Mouse (Mus musculus): ENCODE measurements around the gene Mis18a. TPM values are rescaled to one million over a fixed set of nuclear protein-coding genes. Genes with fewer than 3 reads are reported as not detected.

The Mis18a gene
- polyA plus RNA-seq, 1 experiment from 2014 or later, result 29.9 TPM

DNA sequence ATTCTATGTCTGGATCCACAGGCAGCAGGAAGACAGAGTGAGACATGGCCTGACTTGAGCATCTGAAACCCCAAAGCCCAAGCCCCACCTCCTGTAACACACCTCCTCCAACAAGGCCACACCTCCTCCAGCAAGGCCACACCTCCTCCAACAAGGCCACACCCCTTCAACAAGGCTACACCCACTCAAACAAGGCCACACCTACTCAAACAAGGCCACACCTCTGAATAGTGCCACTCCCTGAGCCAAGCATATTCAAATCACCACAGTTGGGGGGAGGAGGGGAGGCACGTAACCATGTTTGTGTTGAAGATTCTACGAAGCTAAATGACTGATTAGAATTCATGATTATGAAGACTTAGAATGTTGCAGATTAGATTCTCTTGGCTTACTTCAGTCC lies 25.7 kb downstream of the Mis18a start:
- Histone ChIP-seq H3K27ac (replicated peaks in 1 of 2; ENCODE audit: control insufficient read depth in 1 of 2, insufficient read depth in 1 of 2, low read depth in 2 of 2, low read length in 2 of 2) (no peak overlapping the region), H3K27me3 (ENCODE audit: control insufficient read depth, insufficient read depth, low read length) (no peaks in the 10 kb centered on the region), H3K9me3 (ENCODE audit: control insufficient read depth, low read length) (no peaks in the 10 kb centered on the region), H3K36me3 (ENCODE audit: control insufficient read depth, insufficient read depth, low read length) (no peaks in the 10 kb centered on the region), H3K4me3 (ENCODE audit: control insufficient read depth in 1 of 2, insufficient read depth in 1 of 2, low read depth in 1 of 2, low read length in 2 of 2) (no peak overlapping the region), H3K9ac (ENCODE audit: low read length) (no peak overlapping the region), H3K4me1 (ENCODE audit: control insufficient read depth in 2 of 2, insufficient read depth in 2 of 2, low read length in 2 of 2) (peaks cover 19 to 31% of the 10 kb centered on the region in 2 experiments), H3K4me2 (ENCODE audit: low read length) (no peak overlapping the region)
- WGBS, result 96% methylated on average over 2 of the region's 2 CpGs
- no peak for ATAC-seq (ENCODE audit: insufficient number of reproducible peaks, insufficient read depth, low FRiP score, low read depth)

- Histone ChIP-seq H3K4me2 (ENCODE audit: low read length) (no peak overlapping the region), H3K4me3 (ENCODE audit: control insufficient read depth in 1 of 2, insufficient read depth in 1 of 2, low read depth in 1 of 2, low read length in 2 of 2) (no peak overlapping the region), H3K9me3 (ENCODE audit: control insufficient read depth, low read length) (no peaks in the 10 kb centered on the region), H3K36me3 (ENCODE audit: control insufficient read depth, insufficient read depth, low read length) (no peaks in the 10 kb centered on the region), H3K9ac (ENCODE audit: low read length) (no peak overlapping the region), H3K27ac (replicated peaks in 1 of 2; ENCODE audit: control insufficient read depth in 1 of 2, insufficient read depth in 1 of 2, low read depth in 2 of 2, low read length in 2 of 2) (no peak overlapping the region), H3K27me3 (ENCODE audit: control insufficient read depth, insufficient read depth, low read length) (no peaks in the 10 kb centered on the region), H3K4me1 (ENCODE audit: control insufficient read depth in 2 of 2, insufficient read depth in 2 of 2, low read length in 2 of 2) (peaks cover 13 to 29% of the 10 kb centered on the region in 2 experiments)
- 69% methylated on average over 14 of the region's 14 CpGs for WGBS
- no peak for ATAC-seq (ENCODE audit: insufficient number of reproducible peaks, insufficient read depth, low FRiP score, low read depth)
Observed at GRCm38 (mm10) chr16:90699390-90699789, 27.8 kb downstream of the Mis18a start.

- Histone ChIP-seq H3K27me3 (ENCODE audit: control insufficient read depth, insufficient read depth, low read length) (no peaks in the 10 kb centered on the region), H3K4me3 (ENCODE audit: control insufficient read depth in 1 of 2, insufficient read depth in 1 of 2, low read depth in 1 of 2, low read length in 2 of 2) (no peak overlapping the region)
- 78% methylated on average over 9 of the region's 9 CpGs for WGBS
Observed at GRCm38 (mm10) chr16:90696306-90696705, 30.9 kb downstream of the Mis18a start.

GRCm38 (mm10) chr16:90695121-90695520 lies 32.1 kb downstream of the Mis18a start:
- H3K4me3 ChIP-seq (ENCODE audit: control insufficient read depth in 1 of 2, insufficient read depth in 1 of 2, low read depth in 1 of 2, low read length in 2 of 2), result no peak overlapping the region
- no peak overlapping the region for H3K27ac ChIP-seq (replicated peaks in 1 of 2; ENCODE audit: control insufficient read depth in 1 of 2, insufficient read depth in 1 of 2, low read depth in 2 of 2, low read length in 2 of 2)
- WGBS, result 51% methylated on average over 10 of the region's 10 CpGs
- no peak overlapping the region for H3K9ac ChIP-seq (ENCODE audit: low read length)
- H3K4me2 ChIP-seq (ENCODE audit: low read length), result no peak overlapping the region
- peaks cover 4 to 15% of the 10 kb centered on the region in 2 experiments; a peak in 2 of 4 replicates for H3K4me1 ChIP-seq (ENCODE audit: control insufficient read depth in 2 of 2, insufficient read depth in 2 of 2, low read length in 2 of 2)
- no peak for ATAC-seq (ENCODE audit: insufficient number of reproducible peaks, insufficient read depth, low FRiP score, low read depth)
- H3K36me3 ChIP-seq (ENCODE audit: control insufficient read depth, insufficient read depth, low read length), result no peaks in the 10 kb centered on the region
- H3K27me3 ChIP-seq (ENCODE audit: control insufficient read depth, insufficient read depth, low read length), result no peaks in the 10 kb centered on the region
- H3K9me3 ChIP-seq (ENCODE audit: control insufficient read depth, low read length), result no peaks in the 10 kb centered on the region

More at GRCm38 (mm10) chr16:90696306-90696705, 30.9 kb downstream of the Mis18a start:
- no peaks in the 10 kb centered on the region for H3K36me3 ChIP-seq (ENCODE audit: control insufficient read depth, insufficient read depth, low read length)
- H3K4me2 ChIP-seq (ENCODE audit: low read length), result no peak overlapping the region
- H3K9me3 ChIP-seq (ENCODE audit: control insufficient read depth, low read length), result no peaks in the 10 kb centered on the region
- ATAC-seq (ENCODE audit: insufficient number of reproducible peaks, insufficient read depth, low FRiP score, low read depth), result no peak
- no peak overlapping the region for H3K27ac ChIP-seq (replicated peaks in 1 of 2; ENCODE audit: control insufficient read depth in 1 of 2, insufficient read depth in 1 of 2, low read depth in 2 of 2, low read length in 2 of 2)
- no peak overlapping the region for H3K9ac ChIP-seq (ENCODE audit: low read length)
- H3K4me1 ChIP-seq (ENCODE audit: control insufficient read depth in 2 of 2, insufficient read depth in 2 of 2, low read length in 2 of 2), result peaks cover 4 to 15% of the 10 kb centered on the region in 2 experiments; a peak in 2 of 4 replicates

DNA sequence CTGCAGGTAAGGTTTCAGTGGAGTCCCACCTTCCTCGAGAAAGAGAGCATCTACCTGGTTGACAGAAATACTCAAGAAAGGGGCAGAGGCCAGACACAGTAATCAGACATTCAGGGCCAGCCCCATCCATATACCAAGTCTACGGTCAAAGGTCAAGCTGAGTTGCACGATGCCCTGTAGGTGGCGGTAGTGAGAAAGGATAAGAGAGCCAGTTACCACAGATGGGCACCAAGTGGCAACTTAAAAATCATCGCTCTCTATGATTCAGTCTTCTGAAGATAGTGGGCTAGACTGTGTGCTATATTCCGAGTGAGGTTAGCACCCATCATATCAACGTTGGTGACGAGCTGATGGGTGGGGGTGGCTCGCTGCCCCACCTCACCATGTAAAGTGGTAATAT lies 32.5 kb downstream of the Mis18a start:
- Histone ChIP-seq H3K27ac (replicated peaks in 1 of 2; ENCODE audit: control insufficient read depth in 1 of 2, insufficient read depth in 1 of 2, low read depth in 2 of 2, low read length in 2 of 2) (no peak overlapping the region), H3K9me3 (ENCODE audit: control insufficient read depth, low read length) (no peaks in the 10 kb centered on the region), H3K27me3 (ENCODE audit: control insufficient read depth, insufficient read depth, low read length) (no peaks in the 10 kb centered on the region), H3K36me3 (ENCODE audit: control insufficient read depth, insufficient read depth, low read length) (no peaks in the 10 kb centered on the region), H3K9ac (ENCODE audit: low read length) (no peak overlapping the region), H3K4me1 (ENCODE audit: control insufficient read depth in 2 of 2, insufficient read depth in 2 of 2, low read length in 2 of 2) (peaks cover 4 to 15% of the 10 kb centered on the region in 2 experiments; a peak in 2 of 4 replicates), H3K4me3 (ENCODE audit: control insufficient read depth in 1 of 2, insufficient read depth in 1 of 2, low read depth in 1 of 2, low read length in 2 of 2) (no peak overlapping the region), H3K4me2 (ENCODE audit: low read length) (no peak overlapping the region)
- 62% methylated on average over 9 of the region's 9 CpGs for WGBS
- no peak for ATAC-seq (ENCODE audit: insufficient number of reproducible peaks, insufficient read depth, low FRiP score, low read depth)

GRCm38 (mm10) chr16:90693625-90694024 lies 33.6 kb downstream of the Mis18a start:
- no peak overlapping the region for H3K4me3 ChIP-seq (ENCODE audit: control insufficient read depth in 1 of 2, insufficient read depth in 1 of 2, low read depth in 1 of 2, low read length in 2 of 2)
- no peak for ATAC-seq (ENCODE audit: insufficient number of reproducible peaks, insufficient read depth, low FRiP score, low read depth)
- no peak overlapping the region for H3K4me2 ChIP-seq (ENCODE audit: low read length)
- H3K27me3 ChIP-seq (ENCODE audit: control insufficient read depth, insufficient read depth, low read length), result no peaks in the 10 kb centered on the region
- 95% methylated on average over 5 of the region's 5 CpGs for WGBS
- H3K36me3 ChIP-seq (ENCODE audit: control insufficient read depth, insufficient read depth, low read length), result no peaks in the 10 kb centered on the region
- no peaks in the 10 kb centered on the region for H3K9me3 ChIP-seq (ENCODE audit: control insufficient read depth, low read length)
- H3K4me1 ChIP-seq (ENCODE audit: control insufficient read depth in 2 of 2, insufficient read depth in 2 of 2, low read length in 2 of 2), result peaks cover 4 to 15% of the 10 kb centered on the region in 2 experiments; a peak in 2 of 4 replicates
- H3K9ac ChIP-seq (ENCODE audit: low read length), result no peak overlapping the region
- no peak overlapping the region for H3K27ac ChIP-seq (replicated peaks in 1 of 2; ENCODE audit: control insufficient read depth in 1 of 2, insufficient read depth in 1 of 2, low read depth in 2 of 2, low read length in 2 of 2)

DNA sequence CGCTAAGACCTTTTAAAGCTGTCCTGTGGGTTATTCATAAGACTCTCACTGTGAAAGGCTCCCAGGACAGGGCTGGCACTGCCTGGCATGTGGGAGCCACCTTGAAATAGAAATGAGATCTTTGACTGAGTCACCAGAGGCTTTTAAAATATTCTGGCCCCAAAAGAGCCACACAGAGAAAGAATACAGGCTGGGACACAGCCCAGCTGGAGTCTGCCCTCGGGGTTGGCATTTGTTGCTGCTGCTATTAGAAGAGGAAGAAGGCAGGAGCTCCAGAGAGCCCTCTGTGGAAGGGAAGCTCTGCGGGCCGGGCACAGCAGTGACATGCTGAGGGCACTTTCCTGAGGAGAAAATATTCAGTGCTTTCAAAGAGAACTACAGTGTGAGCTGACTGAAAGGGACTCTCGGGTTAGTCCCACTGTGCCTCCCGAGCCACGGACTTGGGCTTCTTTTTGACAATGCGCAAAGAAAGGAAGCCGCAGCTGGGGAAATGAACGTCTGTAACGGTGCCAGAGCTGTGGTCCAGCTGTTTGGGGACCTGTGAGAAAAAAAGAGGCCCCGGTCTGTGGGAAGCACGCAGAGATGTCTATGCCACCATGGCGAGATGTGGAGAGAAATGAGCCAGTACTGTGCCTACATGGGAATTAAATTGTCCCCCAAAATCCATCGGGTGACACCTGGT lies 34.4 kb downstream of the Mis18a start:
- no peaks in the 10 kb centered on the region for H3K9me3 ChIP-seq (ENCODE audit: control insufficient read depth, low read length)
- no peak overlapping the region for H3K4me3 ChIP-seq (ENCODE audit: control insufficient read depth in 1 of 2, insufficient read depth in 1 of 2, low read depth in 1 of 2, low read length in 2 of 2)
- no peak overlapping the region for H3K4me2 ChIP-seq (ENCODE audit: low read length)
- H3K27me3 ChIP-seq (ENCODE audit: control insufficient read depth, insufficient read depth, low read length), result no peaks in the 10 kb centered on the region
- H3K27ac ChIP-seq (replicated peaks in 1 of 2; ENCODE audit: control insufficient read depth in 1 of 2, insufficient read depth in 1 of 2, low read depth in 2 of 2, low read length in 2 of 2), result no peak overlapping the region
- 84% methylated on average over 15 of the region's 15 CpGs for WGBS
- ATAC-seq (ENCODE audit: insufficient number of reproducible peaks, insufficient read depth, low FRiP score, low read depth), result no peak
- no peak overlapping the region for H3K9ac ChIP-seq (ENCODE audit: low read length)
- H3K36me3 ChIP-seq (ENCODE audit: control insufficient read depth, insufficient read depth, low read length), result no peaks in the 10 kb centered on the region
- peaks cover 4 to 15% of the 10 kb centered on the region in 2 experiments; a peak in 2 of 4 replicates for H3K4me1 ChIP-seq (ENCODE audit: control insufficient read depth in 2 of 2, insufficient read depth in 2 of 2, low read length in 2 of 2)

All from heart, embryonic 14.5 days (tissue).